Mouse (Mus musculus): ENCODE data around the gene Zfp865. TPM values are rescaled to one million over a fixed set of nuclear protein-coding genes. Genes with fewer than 3 reads are reported as not detected.
"Not testable (repeated sequence)": the region's sequence is repeated elsewhere in the genome, so short reads cannot be mapped to it uniquely, and the experiment has no call there.

The Zfp865 gene
- polyA plus RNA-seq, 1 experiment = 43.2 TPM

DNA sequence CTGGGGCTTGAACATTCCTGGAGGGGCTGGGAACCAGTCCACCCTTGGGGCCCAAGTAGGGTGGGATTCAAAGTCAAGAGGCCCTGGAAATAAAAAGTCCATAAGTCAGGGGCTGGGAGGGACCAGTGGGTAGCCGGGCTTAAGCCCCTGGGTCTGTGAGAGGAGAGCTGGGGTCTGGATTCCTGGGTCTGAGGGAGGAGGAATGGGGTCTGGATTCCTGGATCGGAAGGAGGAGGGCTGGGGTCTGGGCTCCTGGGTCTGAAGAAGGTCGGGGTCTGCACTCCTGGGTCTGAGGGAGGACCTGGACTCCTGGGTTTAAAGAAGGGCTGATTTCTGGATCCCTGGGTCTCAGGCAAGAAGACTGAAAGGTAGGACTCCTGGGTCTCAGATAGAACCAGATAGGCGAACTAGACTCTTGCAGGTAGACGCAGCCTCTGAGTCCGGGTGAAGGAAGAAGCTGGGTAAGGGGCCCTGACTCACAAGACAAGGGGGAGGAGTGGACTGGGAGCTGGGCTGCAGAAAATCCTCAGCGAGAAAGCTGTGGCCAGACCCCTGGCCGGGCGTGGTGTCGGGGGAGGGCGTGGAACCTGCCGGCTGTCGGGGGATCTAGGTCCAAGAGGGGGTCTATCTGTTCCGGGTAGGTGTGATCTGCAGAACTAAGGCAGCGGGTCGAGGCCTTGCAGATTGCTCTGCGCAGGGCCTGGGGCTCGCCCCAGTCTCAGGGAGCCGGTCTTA is 24.7 kb upstream of the Zfp865 start:
- DNase-seq = no peak
- 7% methylated on average over 19 of the region's 19 CpGs for WGBS
- no peak for TF ChIP-seq POLR2A (IDR thresholded peaks at IDR 0.05; ENCODE audit: borderline replicate concordance, extremely low read depth, low read depth, low read length)
- no peak for TF ChIP-seq CTCF (IDR thresholded peaks at IDR 0.05; ENCODE audit: insufficient read depth, low read length)
- peak overlapping the region; percentile 82 for H3K4me3 ChIP-seq (replicated peaks; ENCODE audit: extremely low read depth, low read depth, low read length)
- 0 out of 2 replicates have a peak, but pooled peaks cover 6% of the 10 kb centered on the region for H3K4me1 ChIP-seq (ENCODE audit: control insufficient read depth, insufficient read depth, low read length)

DNA sequence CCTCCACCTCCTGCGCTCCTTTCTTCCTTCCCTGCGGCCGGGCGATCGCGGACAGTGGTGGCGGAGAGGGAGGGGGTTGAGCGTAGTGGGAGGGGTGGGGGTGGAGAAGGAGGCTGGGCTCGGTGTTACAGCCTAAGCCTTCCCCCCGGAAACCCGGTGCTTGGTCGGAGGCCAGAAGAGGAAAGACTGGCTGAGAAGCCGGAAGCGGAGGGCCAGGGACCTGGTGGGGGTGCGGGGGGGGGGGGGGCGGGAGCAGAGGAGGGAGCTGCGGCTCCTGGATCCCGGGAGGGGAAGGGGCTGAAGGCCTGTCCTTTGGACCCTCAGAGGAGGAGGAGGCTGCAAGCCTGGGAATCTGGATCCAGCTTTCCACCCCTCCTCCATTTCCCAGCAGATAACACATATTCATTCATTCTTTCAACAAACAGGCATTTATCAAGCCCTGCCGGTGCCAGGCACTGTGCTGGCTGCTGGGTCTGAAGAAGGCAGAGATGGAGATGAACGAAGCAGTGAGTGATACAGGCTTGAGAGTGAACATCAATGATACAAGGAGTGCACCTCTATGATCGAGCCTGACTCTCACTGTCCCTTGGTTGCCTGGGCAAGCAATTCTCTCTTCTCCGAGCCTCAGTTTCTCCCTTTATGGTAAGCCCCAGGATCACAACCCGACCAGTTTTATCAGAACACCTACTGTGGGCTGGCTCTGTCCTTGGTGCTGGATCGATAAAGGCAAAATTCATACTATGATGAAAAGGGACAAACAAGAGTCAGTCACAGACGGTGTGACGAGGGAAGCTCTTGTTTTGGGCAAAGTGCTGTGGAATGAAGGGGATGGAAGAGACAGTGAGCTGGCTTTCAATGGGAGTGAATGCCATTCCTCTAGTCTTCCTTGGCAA is 23.9 kb upstream of the Zfp865 start, which contains the start of gene Zfp579:
TSS of gene Zfp579 (minus strand) at position 156 of the 893 bp plus-strand sequence.
- TF ChIP-seq CTCF (IDR thresholded peaks at IDR 0.05; ENCODE audit: insufficient read depth, low read length) (no peak), POLR2A (IDR thresholded peaks at IDR 0.05; ENCODE audit: borderline replicate concordance, extremely low read depth, low read depth, low read length) (peak; percentile 44; the same call in 1 of the 2 replicates)
- DNase-seq = peak; percentile 91
- H3K4me1 ChIP-seq (ENCODE audit: control insufficient read depth, insufficient read depth, low read length) = 0 out of 2 replicates have a peak, but pooled peaks cover 6% of the 10 kb centered on the region
- 4% methylated on average over 18 of the region's 26 CpGs for WGBS
- peak within 1 kb of the TSS; percentile 82 for H3K4me3 ChIP-seq (replicated peaks; ENCODE audit: extremely low read depth, low read depth, low read length)

DNA sequence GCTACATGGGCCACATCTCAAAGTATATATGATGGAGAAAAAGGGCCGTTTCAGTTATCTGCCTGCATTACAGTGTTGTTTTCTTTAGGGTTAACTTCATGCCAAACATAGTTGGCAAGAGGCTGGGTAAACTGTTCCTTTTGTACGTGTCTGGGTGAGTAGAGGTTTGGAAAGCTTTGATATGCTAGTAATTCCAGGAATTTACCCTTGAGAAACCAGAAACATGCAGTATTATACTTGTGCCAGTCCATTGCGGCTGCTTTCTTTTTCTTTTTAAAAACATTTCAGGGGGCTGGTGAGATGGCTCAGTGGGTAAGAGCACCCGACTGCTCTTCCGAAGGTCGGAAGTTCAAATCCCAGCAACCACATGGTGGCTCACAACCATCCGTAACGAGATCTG is 23.2 kb upstream of the Zfp865 start:
- 35% methylated on average over 8 of the region's 8 CpGs for WGBS
- TF ChIP-seq CTCF (IDR thresholded peaks at IDR 0.05; ENCODE audit: insufficient read depth, low read length) (no peak), POLR2A (IDR thresholded peaks at IDR 0.05; ENCODE audit: borderline replicate concordance, extremely low read depth, low read depth, low read length) (no peak)
- no peak for DNase-seq
- Histone ChIP-seq H3K4me1 (ENCODE audit: control insufficient read depth, insufficient read depth, low read length) (0 out of 2 replicates have a peak, but pooled peaks cover 6% of the 10 kb centered on the region), H3K4me3 (replicated peaks; ENCODE audit: extremely low read depth, low read depth, low read length) (no peak overlapping the region)

DNA sequence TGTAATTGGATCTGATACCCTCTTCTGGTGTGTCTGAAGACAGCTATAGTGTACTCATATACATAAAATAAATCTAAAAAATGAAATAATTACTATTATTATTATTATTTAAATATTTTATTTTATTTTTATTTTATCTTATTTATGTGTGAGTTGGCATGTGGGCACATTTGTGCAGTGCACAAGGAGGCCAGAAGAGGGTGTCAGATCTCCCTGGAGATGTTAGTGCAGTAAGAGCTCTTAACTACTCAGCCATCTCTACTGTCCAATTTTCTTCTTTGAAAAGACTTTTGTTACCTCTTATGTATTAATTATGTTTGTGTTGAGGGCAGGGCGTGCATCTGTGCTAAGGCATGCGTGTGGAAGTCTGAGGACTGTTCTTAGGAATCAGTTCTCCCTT is 20.3 kb upstream of the Zfp865 start:
- Histone ChIP-seq H3K4me1 (ENCODE audit: control insufficient read depth, insufficient read depth, low read length) (0 out of 2 replicates have a peak, but pooled peaks cover 6% of the 10 kb centered on the region), H3K4me3 (replicated peaks; ENCODE audit: extremely low read depth, low read depth, low read length) (no peak overlapping the region)
- 64% methylated on average over 2 of the region's 2 CpGs for WGBS
- TF ChIP-seq POLR2A (IDR thresholded peaks at IDR 0.05; ENCODE audit: borderline replicate concordance, extremely low read depth, low read depth, low read length) (no peak), CTCF (IDR thresholded peaks at IDR 0.05; ENCODE audit: insufficient read depth, low read length) (peak; percentile 39)
- no peak for DNase-seq

DNA sequence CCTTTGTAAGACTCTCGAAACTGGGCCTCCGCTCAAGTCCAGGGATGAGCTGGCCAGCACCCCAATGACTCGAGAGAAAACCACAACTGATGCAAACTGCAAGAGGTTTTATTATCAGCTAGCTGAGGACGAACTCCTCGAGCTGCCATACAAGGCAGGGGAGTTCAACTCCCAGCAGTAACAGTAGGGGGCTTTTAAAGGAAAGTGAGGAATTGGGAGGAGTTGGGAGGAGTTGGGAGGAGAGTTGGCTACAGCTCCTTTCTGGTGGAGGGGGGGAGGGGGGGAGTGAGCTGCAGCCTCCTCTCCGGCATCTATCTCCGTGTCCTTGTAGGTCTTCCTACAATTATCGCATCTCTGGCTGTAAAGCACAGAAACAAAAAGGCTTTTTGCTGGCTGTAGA is 17.3 kb upstream of the Zfp865 start:
- not testable (repeated sequence) for DNase-seq; H3K4me3 ChIP-seq (replicated peaks; ENCODE audit: extremely low read depth, low read depth, low read length); H3K4me1 ChIP-seq (ENCODE audit: control insufficient read depth, insufficient read depth, low read length)
- 69% methylated on average over 8 of the region's 8 CpGs for WGBS

GRCm38 (mm10) chr7:5008229-5008628 is 11.9 kb upstream of the Zfp865 start:
- Histone ChIP-seq H3K4me3 (replicated peaks; ENCODE audit: extremely low read depth, low read depth, low read length) (no peak overlapping the region), H3K4me1 (ENCODE audit: control insufficient read depth, insufficient read depth, low read length) (peaks cover 2% of the 10 kb centered on the region; the same call in 1 of the 2 replicates)
- whole genome bisulfite sequencing = 97% methylated on average over 26 of the region's 26 CpGs
- DNase-seq = no peak
- TF ChIP-seq CTCF (IDR thresholded peaks at IDR 0.05; ENCODE audit: insufficient read depth, low read length) (no peak), POLR2A (IDR thresholded peaks at IDR 0.05; ENCODE audit: borderline replicate concordance, extremely low read depth, low read depth, low read length) (no peak)

GRCm38 (mm10) chr7:5012681-5013513 is 7.3 kb upstream of the Zfp865 start:
- WGBS = 83% methylated on average over 27 of the region's 27 CpGs
- peaks cover 4% of the 10 kb centered on the region; the same call in 1 of the 2 replicates for H3K4me1 ChIP-seq (ENCODE audit: control insufficient read depth, insufficient read depth, low read length)
- H3K4me3 ChIP-seq (replicated peaks; ENCODE audit: extremely low read depth, low read depth, low read length) = no peak overlapping the region
- TF ChIP-seq POLR2A (IDR thresholded peaks at IDR 0.05; ENCODE audit: borderline replicate concordance, extremely low read depth, low read depth, low read length) = no peak
- TF ChIP-seq CTCF (IDR thresholded peaks at IDR 0.05; ENCODE audit: insufficient read depth, low read length) = no peak
- no peak for DNase-seq

DNA sequence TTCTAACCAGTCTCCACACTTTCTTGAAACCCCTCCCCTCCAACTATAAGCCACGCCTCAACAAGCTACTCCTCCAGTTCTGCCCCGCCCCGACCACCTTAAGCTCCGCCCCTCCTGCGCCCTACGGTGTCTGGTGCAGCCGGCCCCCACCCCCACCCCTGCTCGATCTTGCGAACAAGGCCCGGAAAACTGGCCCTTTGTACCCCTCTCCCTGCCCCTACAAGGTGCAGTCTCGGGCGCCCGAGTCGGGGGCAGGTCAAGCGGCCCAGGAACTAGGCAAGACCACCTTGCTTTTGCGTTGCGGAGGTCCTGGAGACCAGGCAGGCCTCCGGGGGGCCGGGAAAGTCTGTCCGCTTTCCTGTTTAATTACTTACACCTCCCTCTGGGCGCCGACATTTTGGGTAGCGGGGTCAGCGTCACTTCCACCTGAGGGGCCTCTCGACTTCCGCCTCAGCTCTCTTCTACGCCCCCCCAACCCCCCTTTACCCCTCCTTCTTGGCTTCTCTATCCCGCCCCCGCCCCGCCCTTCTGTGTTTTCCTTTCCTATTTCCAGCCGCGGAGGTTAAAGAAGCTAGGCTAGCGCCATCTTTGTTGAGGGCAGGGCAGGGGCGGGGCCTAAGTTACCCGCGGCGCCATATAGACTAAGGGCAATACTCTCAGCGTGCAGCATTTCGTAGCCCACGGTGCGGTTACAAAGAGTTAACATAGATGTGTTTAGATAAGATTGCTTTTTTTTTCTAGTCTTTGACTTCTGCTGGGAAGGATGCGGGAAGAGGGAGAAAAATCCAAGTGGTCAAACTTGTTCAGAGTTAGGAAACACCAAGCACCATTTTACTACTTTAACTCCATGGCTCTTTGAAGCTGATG is 5.7 kb upstream of the Zfp865 start, which contains the start of the genes Zfp524 and Fiz1:
TSS of gene Zfp524 (plus strand) at position 165 of the 867 bp plus-strand sequence.
TSS of gene Fiz1 (minus strand) at position 447 of the 867 bp plus-strand sequence.
- WGBS = under 1% methylated on average over 42 of the region's 42 CpGs
- DNase-seq = peak; percentile 98
- TF ChIP-seq POLR2A (IDR thresholded peaks at IDR 0.05; ENCODE audit: borderline replicate concordance, extremely low read depth, low read depth, low read length) (0 out of 2 replicates have a peak, but pooled peaks have one; percentile 11), CTCF (IDR thresholded peaks at IDR 0.05; ENCODE audit: insufficient read depth, low read length) (no peak)
- H3K4me3 ChIP-seq (replicated peaks; ENCODE audit: extremely low read depth, low read depth, low read length) = peak within 1 kb of the TSS; percentile 91
- peaks cover 8% of the 10 kb centered on the region for H3K4me1 ChIP-seq (ENCODE audit: control insufficient read depth, insufficient read depth, low read length)
